Mouse (Mus musculus) hindbrain, embryonic 10.5 days (tissue): Measurements from ENCODE around the gene Timm44. TPM values are rescaled to one million over a fixed set of nuclear protein-coding genes. Genes with fewer than 3 reads are reported as not detected.
A peak's percentile ranks its signal among the peaks of the same experiment; 100 is the strongest.

Experiments used
- DNase-seq: peaks from one replicate; pipeline ENCODE4 v3.0.0-alpha.2; 2017; ENCODE audit warnings: low spot score
- H3K27ac ChIP-seq: fragments of 300-500 bp; sonication (generic); 2 replicates; pipeline ENCODE4 v1.5.1; 2016; ENCODE audit warnings: mild to moderate bottlenecking, moderate library complexity
- H3K27me3 ChIP-seq: fragments of 300-500 bp; sonication (generic); 2 replicates; pipeline ENCODE4 v1.6.1; 2016; ENCODE audit warnings: mild to moderate bottlenecking; ENCODE audit not compliant: poor library complexity, insufficient read depth, severe bottlenecking
- H3K36me3 ChIP-seq: fragments of 300-500 bp; sonication (generic); 2 replicates; pipeline ENCODE4 v1.6.1; 2016; ENCODE audit warnings: mild to moderate bottlenecking, moderate library complexity
- H3K4me1 ChIP-seq: fragments of 300-500 bp; sonication (generic); replicated peaks from 2 replicates; pipeline ENCODE4 v1.6.1; 2016; ENCODE audit warnings: mild to moderate bottlenecking
- H3K4me3 ChIP-seq: fragments of 300-500 bp; sonication (generic); 2 replicates; pipeline ENCODE4 v1.5.1; 2016; ENCODE audit warnings: mild to moderate bottlenecking, moderate library complexity
- H3K9me3 ChIP-seq: fragments of 300-500 bp; sonication (generic); 2 replicates; pipeline ENCODE4 v1.6.1; 2016; ENCODE audit warnings: mild to moderate bottlenecking, moderate library complexity
- WGBS: fragments of 180-500 bp; shearing (Covaris S2); methylation state at CpG from one replicate; pipeline ENCODE4 v1.1.7; 2016; 5-methylcytosine and 5-hydroxymethylcytosine counted together
- polyA plus RNA-seq: library from polyadenylated mRNA; unstranded; fragments of >200 nt; fragmentation: Nextera tagmentation; extraction: Ambion mirVana; gene quantifications from 2 replicates; pipeline ENCODE4 v1.2.1, GENCODE M21; 2016

Timm44 gene
- polyA plus RNA-seq, 1 experiment from 2014 or later: 60.6 TPM

GRCm38 (mm10) chr8:4245061-4245460 lies 30.7 kb downstream of the Timm44 start:
- H3K27me3 ChIP-seq: peaks cover 27% of the 10 kb centered on the region
- DNase-seq: no peak
- H3K36me3 ChIP-seq: peaks cover 96% of the 10 kb centered on the region
- H3K27ac ChIP-seq: no peak overlapping the region
- 96% methylated on average over 5 of the region's 5 CpGs for WGBS
- H3K9me3 ChIP-seq: no peaks in the 10 kb centered on the region
- peaks cover 29% of the 10 kb centered on the region for H3K4me1 ChIP-seq
- no peak overlapping the region for H3K4me3 ChIP-seq

GRCm38 (mm10) chr8:4239193-4239890 lies 36.4 kb downstream of the Timm44 start:
- H3K27me3 ChIP-seq: peaks cover 18% of the 10 kb centered on the region
- 16% methylated on average over 19 of the region's 19 CpGs for whole genome bisulfite sequencing
- peak overlapping the region; percentile 84 for H3K4me3 ChIP-seq
- H3K27ac ChIP-seq: peak overlapping the region; percentile 98
- peaks cover 41% of the 10 kb centered on the region for H3K36me3 ChIP-seq
- H3K4me1 ChIP-seq: peaks cover 24% of the 10 kb centered on the region
- no peaks in the 10 kb centered on the region for H3K9me3 ChIP-seq
- DNase-seq: no peak

- H3K27ac ChIP-seq: peak within 1 kb of the TSS; percentile 98
- WGBS: under 1% methylated on average over 71 of the region's 71 CpGs
Measured at GRCm38 (mm10) chr8:4238434-4239192, 37.1 kb downstream of the Timm44 start, which contains the start of the genes Map2k7 and Gm49320. Gene Map2k7, plus strand, starts transcription at chr8:4238740. Gene Gm49320, plus strand, starts transcription at chr8:4238865.

GRCm38 (mm10) chr8:4237814-4238433 lies 37.8 kb downstream of the Timm44 start:
- WGBS: 24% methylated on average over 15 of the region's 15 CpGs

More at GRCm38 (mm10) chr8:4238434-4239192, 37.1 kb downstream of the Timm44 start, which contains the start of the genes Map2k7 and Gm49320:
- Histone ChIP-seq H3K27me3 (peaks cover 21% of the 10 kb centered on the region), H3K36me3 (peaks cover 34% of the 10 kb centered on the region), H3K9me3 (no peaks in the 10 kb centered on the region), H3K4me1 (peaks cover 24% of the 10 kb centered on the region), H3K4me3 (peak within 1 kb of the TSS; percentile 84)
- DNase-seq: peak; percentile 100

GRCm38 (mm10) chr8:4230612-4231351 lies 44.9 kb downstream of the Timm44 start:
- no peaks in the 10 kb centered on the region for H3K9me3 ChIP-seq
- no peak overlapping the region for H3K4me3 ChIP-seq
- H3K36me3 ChIP-seq: no peaks in the 10 kb centered on the region
- no peak overlapping the region for H3K27ac ChIP-seq
- H3K27me3 ChIP-seq: peaks cover 62% of the 10 kb centered on the region
- WGBS: 66% methylated on average over 10 of the region's 10 CpGs
- no peak for DNase-seq
- H3K4me1 ChIP-seq: peaks cover 7% of the 10 kb centered on the region

More at GRCm38 (mm10) chr8:4237814-4238433, 37.8 kb downstream of the Timm44 start:
- peak overlapping the region; percentile 84 for H3K4me3 ChIP-seq
- peak overlapping the region; percentile 98 for H3K27ac ChIP-seq
- no peak for DNase-seq
- H3K36me3 ChIP-seq: peaks cover 27% of the 10 kb centered on the region
- peaks cover 24% of the 10 kb centered on the region for H3K4me1 ChIP-seq
- peaks cover 21% of the 10 kb centered on the region for H3K27me3 ChIP-seq
- H3K9me3 ChIP-seq: no peaks in the 10 kb centered on the region

- Histone ChIP-seq H3K36me3 (no peaks in the 10 kb centered on the region), H3K27me3 (peaks cover 58% of the 10 kb centered on the region), H3K4me3 (no peak overlapping the region), H3K4me1 (peaks cover 7% of the 10 kb centered on the region), H3K27ac (no peak overlapping the region), H3K9me3 (no peaks in the 10 kb centered on the region)
- WGBS: 78% methylated on average over 5 of the region's 5 CpGs
- DNase-seq: no peak
Measured at GRCm38 (mm10) chr8:4229784-4230183, 45.9 kb downstream of the Timm44 start.

GRCm38 (mm10) chr8:4227919-4228318 lies 47.8 kb downstream of the Timm44 start:
- Histone ChIP-seq H3K4me3 (no peak overlapping the region), H3K27me3 (peaks cover 50% of the 10 kb centered on the region), H3K27ac (no peak overlapping the region), H3K9me3 (no peaks in the 10 kb centered on the region), H3K36me3 (no peaks in the 10 kb centered on the region), H3K4me1 (peaks cover 7% of the 10 kb centered on the region)
- no peak for DNase-seq
- 94% methylated on average over 4 of the region's 4 CpGs for WGBS

GRCm38 (mm10) chr8:4226739-4227347 lies 48.9 kb downstream of the Timm44 start, which contains the start of gene Lrrc8e:
Gene Lrrc8e, plus strand, starts transcription at chr8:4226827.
- peaks cover 50% of the 10 kb centered on the region for H3K27me3 ChIP-seq
- no peaks in the 10 kb centered on the region for H3K9me3 ChIP-seq

GRCm38 (mm10) chr8:4226323-4226722 lies 49.4 kb downstream of the Timm44 start:
- H3K4me3 ChIP-seq: peak overlapping the region; percentile 39
- H3K36me3 ChIP-seq: no peaks in the 10 kb centered on the region
- WGBS: 25% methylated on average over 4 of the region's 4 CpGs
- peaks cover 49% of the 10 kb centered on the region for H3K27me3 ChIP-seq
- no peak overlapping the region for H3K27ac ChIP-seq
- H3K9me3 ChIP-seq: no peaks in the 10 kb centered on the region
- H3K4me1 ChIP-seq: peaks cover 7% of the 10 kb centered on the region
- DNase-seq: no peak

More at GRCm38 (mm10) chr8:4226739-4227347, 48.9 kb downstream of the Timm44 start, which contains the start of gene Lrrc8e:
- peaks cover 7% of the 10 kb centered on the region for H3K4me1 ChIP-seq
- WGBS: 5% methylated on average over 33 of the region's 33 CpGs
- peak within 1 kb of the TSS; percentile 39 for H3K4me3 ChIP-seq
- no peak for DNase-seq
- no peaks in the 10 kb centered on the region for H3K36me3 ChIP-seq
- H3K27ac ChIP-seq: 0 out of 2 replicates have a peak within 1 kb of the TSS, but pooled peaks have one; percentile 0

- DNase-seq: no peak
- Histone ChIP-seq H3K36me3 (no peaks in the 10 kb centered on the region), H3K4me1 (peaks cover 13% of the 10 kb centered on the region), H3K27me3 (peaks cover 37% of the 10 kb centered on the region), H3K27ac (no peak overlapping the region), H3K9me3 (no peaks in the 10 kb centered on the region), H3K4me3 (no peak overlapping the region)
Measured at GRCm38 (mm10) chr8:4222059-4222458, 53.7 kb downstream of the Timm44 start.

GRCm38 (mm10) chr8:4219617-4220016 lies 56.1 kb downstream of the Timm44 start:
- no peaks in the 10 kb centered on the region for H3K9me3 ChIP-seq
- 87% methylated on average over 3 of the region's 3 CpGs for WGBS
- peaks cover 4% of the 10 kb centered on the region; the same call in 1 of the 2 replicates for H3K36me3 ChIP-seq
- peaks cover 43% of the 10 kb centered on the region for H3K27me3 ChIP-seq
- no peak overlapping the region for H3K4me3 ChIP-seq
- H3K4me1 ChIP-seq: peaks cover 30% of the 10 kb centered on the region
- H3K27ac ChIP-seq: no peak overlapping the region
- no peak for DNase-seq
